Mouse (Mus musculus): Measurements from ENCODE around the gene Vwde.

GRCm38 (mm10) chr6:13159437-13159836 lies 65.3 kb downstream of the Vwde start:
- TF ChIP-seq CTCF (IDR thresholded peaks at IDR 0.05; ENCODE audit: control insufficient read depth, insufficient read depth, low read length) (no peak), POLR2A (IDR thresholded peaks at IDR 0.05; ENCODE audit: borderline replicate concordance, control insufficient read depth, low read depth, low read length) (no peak)

Measured in bone marrow, adult 2 months (tissue).